Mouse (Mus musculus) MEL (cell line): ENCODE results near the gene Zfp865. TPM values are rescaled to one million over a fixed set of nuclear protein-coding genes. Genes with fewer than 3 reads are reported as not detected.

Experiments
- DNase-seq: peaks from one replicate; pipeline ENCODE4 v3.0.0; 2011; ENCODE audit warnings: low read depth, low spot score
- H3K27ac ChIP-seq: 2 replicates; pipeline ENCODE4 v1.5.1; 2012; ENCODE audit warnings: low read depth, mild to moderate bottlenecking, control low read depth, low read length, moderate library complexity; ENCODE audit not compliant: control insufficient read depth
- H3K27me3 ChIP-seq, 2 experiments: fragments of 150-350 bp in 1 of 2; sonication (generic) in 1 of 2; 2 replicates each; pipeline ENCODE4 v1.6.1; 2012; ENCODE audit warnings: low read length in 2 of 2, mild to moderate bottlenecking in 2 of 2, improper control_type of control experiment in 1 of 2, moderate library complexity in 1 of 2; ENCODE audit not compliant: insufficient read depth in 2 of 2, control insufficient read depth in 1 of 2
- H3K36me3 ChIP-seq, 2 experiments: 2 replicates each; pipeline ENCODE4 v1.6.1; 2012 to 2014; ENCODE audit warnings: low read length in 2 of 2, improper control_type of control experiment in 1 of 2, inconsistent platforms in 1 of 2, mild to moderate bottlenecking in 1 of 2; ENCODE audit not compliant: insufficient read depth in 2 of 2, control insufficient read depth in 1 of 2
- H3K4me1 ChIP-seq, 2 experiments: fragments of 150-350 bp in 1 of 2; sonication (generic) in 1 of 2; 2 replicates each; pipeline ENCODE4 v1.6.1; 2012; ENCODE audit warnings: low read length in 2 of 2, improper control_type of control experiment in 1 of 2, mild to moderate bottlenecking in 1 of 2; ENCODE audit not compliant: insufficient read depth in 2 of 2, control insufficient read depth in 1 of 2
- H3K4me3 ChIP-seq, 2 experiments: fragments of 150-350 bp in 1 of 2; sonication (generic) in 1 of 2; 2 replicates each; pipeline ENCODE4 v1.5.1; 2012; ENCODE audit warnings: low read depth in 2 of 2, low read length in 2 of 2, mild to moderate bottlenecking in 2 of 2, moderate library complexity in 2 of 2, control low read depth in 1 of 2, improper control_type of control experiment in 1 of 2; ENCODE audit not compliant: control insufficient read depth in 1 of 2, insufficient read depth in 1 of 2
- H3K79me2 ChIP-seq: 2 replicates; pipeline ENCODE4 v1.6.1; 2012; ENCODE audit warnings: mild to moderate bottlenecking, low read length, moderate library complexity; ENCODE audit not compliant: control insufficient read depth, poor library complexity, insufficient read depth
- H3K9ac ChIP-seq: 2 replicates; pipeline ENCODE4 v1.6.1; 2012; ENCODE audit warnings: low read depth, mild to moderate bottlenecking, control low read depth, low read length, moderate library complexity; ENCODE audit not compliant: control insufficient read depth, poor library complexity, severe bottlenecking
- H3K9me3 ChIP-seq: fragments of 150-350 bp; sonication (generic); replicated peaks from 2 replicates; pipeline ENCODE4 v1.6.1; 2012; ENCODE audit warnings: mild to moderate bottlenecking, low read length, improper control_type of control experiment, moderate library complexity; ENCODE audit not compliant: insufficient read depth
- CTCF ChIP-seq, 3 experiments: IDR thresholded peaks in 2 of 3; conservative IDR thresholded peaks in 1 of 3; 2 replicates each; pipeline ENCODE4 v1.5.1; 2011 to 2012; ENCODE audit warnings: low read length in 3 of 3, low read depth in 2 of 3, mild to moderate bottlenecking in 2 of 3, improper control_type of control experiment in 1 of 3, inconsistent platforms in 1 of 3, mixed read lengths in 1 of 3, moderate library complexity in 1 of 3; ENCODE audit not compliant: control insufficient read depth in 1 of 3, insufficient read depth in 1 of 3, poor library complexity in 1 of 3, severe bottlenecking in 1 of 3
- GATA1 ChIP-seq: IDR thresholded peaks from 2 replicates; pipeline ENCODE4 v1.6.1; 2011; ENCODE audit warnings: low read depth, low read length, improper control_type of control experiment
- MEF2A ChIP-seq: IDR thresholded peaks from 2 replicates; pipeline ENCODE4 v1.6.1; 2014; ENCODE audit warnings: low read depth, mild to moderate bottlenecking, inconsistent platforms, low read length, improper control_type of control experiment; ENCODE audit not compliant: poor library complexity, insufficient replicate concordance, severe bottlenecking; ENCODE audit errors: extremely low read depth
- MYC ChIP-seq: IDR thresholded peaks from 2 replicates; pipeline ENCODE4 v1.6.1; 2011; ENCODE audit warnings: low read depth, mild to moderate bottlenecking, low read length, improper control_type of control experiment, moderate library complexity
- NELFE ChIP-seq: IDR thresholded peaks from 2 replicates; pipeline ENCODE4 v1.6.1; 2011; ENCODE audit warnings: low read depth, low read length, improper control_type of control experiment
- POLR2A ChIP-seq, 2 experiments: IDR thresholded peaks; 2 replicates each; pipeline ENCODE4 v1.6.1; 2011 to 2012; ENCODE audit warnings: low read length in 2 of 2, mild to moderate bottlenecking in 2 of 2, control low read depth in 1 of 2, improper control_type of control experiment in 1 of 2, low read depth in 1 of 2, moderate library complexity in 1 of 2; ENCODE audit not compliant: control insufficient read depth in 1 of 2, insufficient read depth in 1 of 2, poor library complexity in 1 of 2
- POLR2AphosphoS5 ChIP-seq: IDR thresholded peaks from 2 replicates; pipeline ENCODE4 v1.6.1; 2012; ENCODE audit warnings: low read depth, borderline replicate concordance, mild to moderate bottlenecking, inconsistent platforms, low read length, moderate library complexity, mixed read lengths
- RAD21 ChIP-seq: IDR thresholded peaks from 2 replicates; pipeline ENCODE4 v1.6.1; 2011; ENCODE audit warnings: mild to moderate bottlenecking, low read depth, low read length, improper control_type of control experiment
- TBP ChIP-seq: IDR thresholded peaks from 2 replicates; pipeline ENCODE4 v1.8.0; 2011; ENCODE audit warnings: low read depth, low read length, improper control_type of control experiment
- TCF12 ChIP-seq: IDR thresholded peaks from 2 replicates; pipeline ENCODE4 v1.6.1; 2014; ENCODE audit warnings: low read depth, mild to moderate bottlenecking, inconsistent platforms, low read length, improper control_type of control experiment, moderate library complexity
- UBTF ChIP-seq: IDR thresholded peaks from 2 replicates; pipeline ENCODE4 v1.6.1; 2012; ENCODE audit warnings: low read depth, mild to moderate bottlenecking, inconsistent platforms, low read length, improper control_type of control experiment, moderate library complexity, borderline replicate concordance; ENCODE audit not compliant: insufficient read depth
- ZC3H11A ChIP-seq: IDR thresholded peaks from 2 replicates; pipeline ENCODE4 v1.6.1; 2012; ENCODE audit warnings: low read depth, mild to moderate bottlenecking, inconsistent platforms, low read length, improper control_type of control experiment
- ZKSCAN1 ChIP-seq: IDR thresholded peaks from 2 replicates; pipeline ENCODE4 v1.6.1; 2012; ENCODE audit warnings: low read depth, mild to moderate bottlenecking, inconsistent platforms, low read length, improper control_type of control experiment, moderate library complexity
- ZNF384 ChIP-seq: IDR thresholded peaks from 2 replicates; pipeline ENCODE4 v1.6.1; 2012; ENCODE audit warnings: low read depth, mild to moderate bottlenecking, inconsistent platforms, low read length, improper control_type of control experiment
- polyA plus RNA-seq, 2 experiments: library from polyadenylated mRNA; stranded (reverse) in 1 of 2; unstranded in 1 of 2; fragments of >175 nt in 1 of 2; fragments of >200 nt in 1 of 2; gene quantifications; 2 replicates each; pipeline versions ENCODE4 v1.2.1 to v1.2.4; 2012; ENCODE audit warnings: low replicate concordance in 2 of 2, low read depth in 1 of 2; ENCODE audit not compliant: insufficient read length in 2 of 2, insufficient read depth in 1 of 2, missing spikeins in 1 of 2
- total RNA-seq: library from RNA; depleted of rRNA; stranded (reverse); fragments of 300-350 nt; gene quantifications from 2 replicates; pipeline ENCODE4 v1.2.3, GENCODE M21; 2012

The Zfp865 gene
- total and polyA plus RNA-seq, 3 experiments: 12.2 to 34.6 TPM; not detected in 1

DNA sequence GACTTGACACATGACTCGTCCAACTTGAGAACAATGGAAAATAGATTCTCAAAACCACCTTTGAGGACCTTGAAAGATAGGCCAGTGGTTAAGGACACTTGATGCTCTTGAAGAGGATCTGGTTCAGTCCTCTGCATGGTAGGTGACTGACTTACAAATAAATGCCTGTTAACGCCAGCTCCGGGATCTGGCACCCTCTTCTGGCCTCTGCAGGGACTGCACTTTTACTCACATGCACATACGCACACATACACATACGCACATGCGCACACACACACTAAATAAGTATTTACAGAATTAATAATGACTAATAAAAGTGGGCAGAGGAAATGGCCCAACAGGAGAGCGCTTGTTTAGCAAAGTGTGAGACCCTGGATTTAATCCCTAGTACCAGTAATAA, 43.3 kb upstream of the Zfp865 start:
- TF ChIP-seq CTCF (IDR thresholded peaks at IDR 0.05 in 2 of 3, conservative IDR thresholded peaks at IDR 0.05 in 1 of 3; ENCODE audit: control insufficient read depth in 1 of 3, insufficient read depth in 1 of 3, low read depth in 2 of 3, low read length in 3 of 3, poor library complexity in 1 of 3, severe bottlenecking in 1 of 3) (peak; percentile 24 to 41 (median 36)), TCF12 (no peak), RAD21 (peak; percentile 2; the same call in 1 of the 2 replicates)
- no peak overlapping the region for H3K9ac ChIP-seq
- no peak overlapping the region for H3K4me3 ChIP-seq

DNA sequence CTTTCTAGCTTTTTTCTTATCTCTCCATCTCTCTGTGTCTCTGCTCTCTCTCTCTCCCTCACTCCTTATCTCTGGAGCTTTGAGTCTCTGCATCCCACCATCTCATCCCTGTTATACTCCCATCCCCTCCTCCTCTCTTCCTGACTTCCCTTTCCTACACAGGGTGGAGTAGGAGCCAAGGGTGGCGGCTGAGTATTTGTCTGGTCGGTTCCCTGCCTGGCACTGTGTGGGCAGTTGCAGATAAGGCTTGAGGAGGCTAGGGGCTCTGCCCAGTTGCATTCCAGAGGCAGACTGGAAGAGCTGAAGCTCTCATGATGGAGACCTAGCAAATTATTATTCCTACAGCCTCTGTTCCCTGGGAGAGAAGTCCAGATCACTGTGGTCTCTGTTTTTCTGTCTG, 31.9 kb upstream of the Zfp865 start:
- Histone ChIP-seq H3K27ac (no peak overlapping the region), H3K27me3 (no peaks in the 10 kb centered on the region; a peak in 1 of 4 replicates), H3K9me3 (no peaks in the 10 kb centered on the region), H3K36me3 (no peaks in the 10 kb centered on the region), H3K79me2 (no peaks in the 10 kb centered on the region), H3K9ac (no peak overlapping the region), H3K4me3 (no peak overlapping the region), H3K4me1 (no peaks in the 10 kb centered on the region)
- DNase-seq: no peak
- TF ChIP-seq CTCF (IDR thresholded peaks at IDR 0.05 in 2 of 3, conservative IDR thresholded peaks at IDR 0.05 in 1 of 3; ENCODE audit: control insufficient read depth in 1 of 3, insufficient read depth in 1 of 3, low read depth in 2 of 3, low read length in 3 of 3, poor library complexity in 1 of 3, severe bottlenecking in 1 of 3) (no peak), MEF2A (no peak), UBTF (no peak), ZNF384 (no peak), POLR2A (IDR thresholded peaks at IDR 0.05; ENCODE audit: control insufficient read depth in 1 of 2, insufficient read depth in 1 of 2, low read depth in 1 of 2, low read length in 2 of 2, poor library complexity in 1 of 2) (no peak), TCF12 (no peak), ZKSCAN1 (no peak), TBP (no peak), ZC3H11A (no peak), GATA1 (no peak), POLR2AphosphoS5 (no peak), MYC (no peak), NELFE (no peak), RAD21 (no peak)
- TF ChIP-seq, all 39 proteins: peak for 0

More for the DNA sequence above, 43.3 kb upstream of the Zfp865 start:
- Histone ChIP-seq H3K79me2 (no peaks in the 10 kb centered on the region), H3K27ac (no peak overlapping the region), H3K27me3 (no peaks in the 10 kb centered on the region), H3K9me3 (no peaks in the 10 kb centered on the region), H3K4me1 (0 out of 4 replicates have a peak, but pooled peaks cover 0 to under 1% of the 10 kb centered on the region in 2 experiments), H3K36me3 (no peaks in the 10 kb centered on the region)
- peak; percentile 24 for DNase-seq
